Mouse (Mus musculus) midbrain, embryonic 16.5 days (tissue): ENCODE results near the gene Ccr10. TPM values are rescaled to one million over a fixed set of nuclear protein-coding genes. Genes with fewer than 3 reads are reported as not detected.

ENCODE experiments used
- ATAC-seq: fragments of 200-750 bp; cut with Nextera tagmentation; 2 replicates; pipeline ENCODE4 v1.8.0; 2017; ENCODE audit warnings: moderate TSS enrichment
- H3K27ac ChIP-seq: fragments of 300-500 bp; sonication (generic); 2 replicates; pipeline ENCODE4 v1.5.1; 2014; ENCODE audit warnings: mild to moderate bottlenecking, low read length, mixed read lengths
- H3K27me3 ChIP-seq: fragments of 300-500 bp; sonication (generic); 2 replicates; pipeline ENCODE4 v1.6.1; 2014; ENCODE audit warnings: low read depth, low read length, mixed read lengths; ENCODE audit not compliant: control insufficient read depth, insufficient read depth
- H3K36me3 ChIP-seq: fragments of 300-500 bp; sonication (generic); 2 replicates; pipeline ENCODE4 v1.6.1; 2014; ENCODE audit warnings: mild to moderate bottlenecking, low read length, moderate library complexity, mixed read lengths; ENCODE audit not compliant: control insufficient read depth, insufficient read depth
- H3K4me1 ChIP-seq: fragments of 300-500 bp; sonication (generic); 2 replicates; pipeline ENCODE4 v1.6.1; 2014; ENCODE audit warnings: mild to moderate bottlenecking, low read length, mixed read lengths; ENCODE audit not compliant: control insufficient read depth, insufficient read depth
- H3K4me2 ChIP-seq: fragments of 300-500 bp; sonication (generic); 2 replicates; pipeline ENCODE4 v1.6.1; 2014; ENCODE audit warnings: mild to moderate bottlenecking, low read length, mixed read lengths
- H3K4me3 ChIP-seq: fragments of 300-500 bp; sonication (generic); 2 replicates; pipeline ENCODE4 v1.5.1; 2014; ENCODE audit warnings: low read depth, mild to moderate bottlenecking, low read length, moderate library complexity, mixed read lengths
- H3K9ac ChIP-seq: fragments of 300-500 bp; sonication (generic); 2 replicates; pipeline ENCODE4 v1.6.1; 2014; ENCODE audit warnings: low read depth, low read length, mixed read lengths
- H3K9me3 ChIP-seq: fragments of 300-500 bp; sonication (generic); replicated peaks from 2 replicates; pipeline ENCODE4 v1.6.1; 2014; ENCODE audit warnings: mild to moderate bottlenecking, low read length, mixed read lengths; ENCODE audit not compliant: control insufficient read depth, poor library complexity, severe bottlenecking
- WGBS: fragments of 180-500 bp; shearing (Covaris S2); extraction: QIAGEN DNeasy Blood & Tissue Kit; methylation state at CpG from one replicate; pipeline ENCODE4 v1.1.7; 2014; 5-methylcytosine and 5-hydroxymethylcytosine counted together
- polyA plus RNA-seq: library from polyadenylated mRNA; unstranded; fragments of >200 nt; fragmentation: Nextera tagmentation; extraction: Ambion mirVana; gene quantifications from 2 replicates; pipeline ENCODE4 v1.2.1, GENCODE M21; 2015

The Ccr10 gene
- polyA plus RNA-seq, 1 experiment from 2014 or later = 0.62 TPM

GRCm38 (mm10) chr11:101170354-101170810 is 4.9 kb downstream of the Ccr10 start, which contains the start of gene Cntnap1:
Gene Cntnap1 (plus strand): TSS chr11:101170523.
- peaks cover 4% of the 10 kb centered on the region; the same call in 1 of the 2 replicates for H3K36me3 ChIP-seq
- H3K27me3 ChIP-seq = peaks cover 40% of the 10 kb centered on the region
- ATAC-seq = no peak
- H3K9me3 ChIP-seq = no peaks in the 10 kb centered on the region
- peak within 1 kb of the TSS; percentile 75 for H3K9ac ChIP-seq
- H3K4me2 ChIP-seq = peak within 1 kb of the TSS; percentile 68
- peaks cover 50% of the 10 kb centered on the region for H3K4me1 ChIP-seq
- WGBS = under 1% methylated on average over 35 of the region's 35 CpGs
- peak within 1 kb of the TSS; percentile 68 for H3K27ac ChIP-seq
- H3K4me3 ChIP-seq = peak within 1 kb of the TSS; percentile 72

- H3K27me3 ChIP-seq = peaks cover 48% of the 10 kb centered on the region
- ATAC-seq = no peak
- H3K4me2 ChIP-seq = peak overlapping the region; percentile 68
- WGBS = 12% methylated on average over 15 of the region's 17 CpGs
- peak overlapping the region; percentile 72 for H3K4me3 ChIP-seq
- H3K36me3 ChIP-seq = peaks cover 4% of the 10 kb centered on the region; the same call in 1 of the 2 replicates
- H3K27ac ChIP-seq = no peak overlapping the region
- peaks cover 42% of the 10 kb centered on the region for H3K4me1 ChIP-seq
- H3K9ac ChIP-seq = peak overlapping the region; percentile 75
- H3K9me3 ChIP-seq = no peaks in the 10 kb centered on the region
These were observed 5.7 kb downstream of the Ccr10 start for GRCm38 (mm10) chr11:101169301-101170107.

DNA sequence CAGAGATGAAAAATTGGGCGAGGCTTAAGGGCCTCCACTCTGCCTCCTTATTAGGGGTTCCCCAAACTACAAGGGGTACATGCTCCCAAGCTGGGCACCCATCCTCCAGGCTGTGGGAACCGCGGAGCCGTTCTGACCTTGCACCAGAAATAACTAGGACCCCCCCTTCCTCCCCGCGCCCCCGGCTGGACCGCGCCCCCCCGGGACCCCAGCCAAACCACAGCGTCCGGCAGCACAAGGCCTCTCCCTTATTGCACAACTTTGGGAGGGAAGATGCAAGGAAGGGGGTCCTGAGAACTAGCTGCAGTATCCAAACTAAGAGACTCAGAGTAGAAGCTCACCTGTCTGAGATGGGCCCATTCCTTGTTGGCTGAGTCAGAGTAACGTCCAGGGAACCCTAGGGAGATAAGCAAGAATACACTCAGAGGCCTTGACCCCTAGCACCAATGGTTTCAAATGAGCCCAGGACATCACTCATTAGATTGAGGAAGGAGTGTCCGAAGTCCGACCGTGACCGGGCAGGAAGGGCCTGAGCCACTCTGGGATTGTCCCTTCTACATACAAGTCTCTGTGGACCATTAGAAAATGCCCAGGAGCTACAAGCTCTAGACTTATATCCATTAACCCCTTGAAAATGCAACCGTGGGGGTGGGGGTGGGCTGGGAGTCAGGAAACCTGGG is 6.8 kb downstream of the Ccr10 start:
- Histone ChIP-seq H3K4me2 (peak overlapping the region; percentile 68; the same call in 1 of the 2 replicates), H3K9me3 (no peaks in the 10 kb centered on the region), H3K4me3 (no peak overlapping the region), H3K9ac (no peak overlapping the region), H3K27me3 (peaks cover 58% of the 10 kb centered on the region), H3K36me3 (peaks cover 9% of the 10 kb centered on the region; the same call in 1 of the 2 replicates), H3K27ac (no peak overlapping the region), H3K4me1 (peaks cover 32% of the 10 kb centered on the region)
- WGBS = 64% methylated on average over 18 of the region's 18 CpGs
- no peak for ATAC-seq

- H3K27ac ChIP-seq = no peak overlapping the region
- no peak overlapping the region for H3K4me3 ChIP-seq
- no peak for ATAC-seq
- H3K27me3 ChIP-seq = peaks cover 60% of the 10 kb centered on the region
- peaks cover 9% of the 10 kb centered on the region; the same call in 1 of the 2 replicates for H3K36me3 ChIP-seq
- no peak overlapping the region for H3K9ac ChIP-seq
- no peak overlapping the region for H3K4me2 ChIP-seq
- H3K9me3 ChIP-seq = no peaks in the 10 kb centered on the region
- WGBS = 52% methylated on average over 8 of the region's 8 CpGs
- H3K4me1 ChIP-seq = peaks cover 27% of the 10 kb centered on the region
These were observed 7.3 kb downstream of the Ccr10 start for GRCm38 (mm10) chr11:101167963-101168300.

- H3K9ac ChIP-seq = no peak overlapping the region
- H3K4me2 ChIP-seq = no peak overlapping the region
- H3K4me3 ChIP-seq = no peak overlapping the region
- no peak overlapping the region for H3K27ac ChIP-seq
- H3K27me3 ChIP-seq = peaks cover 65% of the 10 kb centered on the region
- ATAC-seq = no peak
- peaks cover 9% of the 10 kb centered on the region; the same call in 1 of the 2 replicates for H3K36me3 ChIP-seq
- peaks cover 23% of the 10 kb centered on the region for H3K4me1 ChIP-seq
- WGBS = 52% methylated on average over 19 of the region's 19 CpGs
- H3K9me3 ChIP-seq = no peaks in the 10 kb centered on the region
These were observed 7.9 kb downstream of the Ccr10 start for GRCm38 (mm10) chr11:101167211-101167962.

DNA sequence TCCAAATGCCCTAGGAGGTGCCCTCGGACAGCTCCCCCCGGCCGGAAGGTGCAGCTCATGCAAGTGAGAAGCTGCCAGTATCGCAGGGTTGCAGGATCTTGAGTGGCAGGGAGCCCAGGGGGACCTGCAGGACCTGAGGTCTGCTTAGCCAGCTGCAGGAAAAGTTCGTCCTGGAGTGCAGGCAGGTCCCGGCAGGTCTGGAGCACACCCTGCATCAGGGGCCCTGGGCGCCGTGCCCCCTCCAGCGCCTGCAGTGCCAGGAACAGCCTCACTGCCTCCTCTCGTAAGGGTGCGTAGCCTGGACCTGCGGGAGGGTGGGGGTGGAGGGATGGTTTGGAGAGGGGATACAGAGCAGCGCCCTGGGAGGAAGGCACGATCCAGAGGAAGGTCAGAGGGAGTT is 8.9 kb downstream of the Ccr10 start:
- peaks cover 68% of the 10 kb centered on the region for H3K27me3 ChIP-seq
- peaks cover 20% of the 10 kb centered on the region for H3K4me1 ChIP-seq
- H3K36me3 ChIP-seq = peaks cover 12% of the 10 kb centered on the region; the same call in 1 of the 2 replicates
- no peaks in the 10 kb centered on the region for H3K9me3 ChIP-seq
- no peak overlapping the region for H3K4me3 ChIP-seq
- WGBS = 49% methylated on average over 14 of the region's 14 CpGs
- no peak for ATAC-seq
- no peak overlapping the region for H3K4me2 ChIP-seq
- H3K9ac ChIP-seq = no peak overlapping the region
- H3K27ac ChIP-seq = no peak overlapping the region

DNA sequence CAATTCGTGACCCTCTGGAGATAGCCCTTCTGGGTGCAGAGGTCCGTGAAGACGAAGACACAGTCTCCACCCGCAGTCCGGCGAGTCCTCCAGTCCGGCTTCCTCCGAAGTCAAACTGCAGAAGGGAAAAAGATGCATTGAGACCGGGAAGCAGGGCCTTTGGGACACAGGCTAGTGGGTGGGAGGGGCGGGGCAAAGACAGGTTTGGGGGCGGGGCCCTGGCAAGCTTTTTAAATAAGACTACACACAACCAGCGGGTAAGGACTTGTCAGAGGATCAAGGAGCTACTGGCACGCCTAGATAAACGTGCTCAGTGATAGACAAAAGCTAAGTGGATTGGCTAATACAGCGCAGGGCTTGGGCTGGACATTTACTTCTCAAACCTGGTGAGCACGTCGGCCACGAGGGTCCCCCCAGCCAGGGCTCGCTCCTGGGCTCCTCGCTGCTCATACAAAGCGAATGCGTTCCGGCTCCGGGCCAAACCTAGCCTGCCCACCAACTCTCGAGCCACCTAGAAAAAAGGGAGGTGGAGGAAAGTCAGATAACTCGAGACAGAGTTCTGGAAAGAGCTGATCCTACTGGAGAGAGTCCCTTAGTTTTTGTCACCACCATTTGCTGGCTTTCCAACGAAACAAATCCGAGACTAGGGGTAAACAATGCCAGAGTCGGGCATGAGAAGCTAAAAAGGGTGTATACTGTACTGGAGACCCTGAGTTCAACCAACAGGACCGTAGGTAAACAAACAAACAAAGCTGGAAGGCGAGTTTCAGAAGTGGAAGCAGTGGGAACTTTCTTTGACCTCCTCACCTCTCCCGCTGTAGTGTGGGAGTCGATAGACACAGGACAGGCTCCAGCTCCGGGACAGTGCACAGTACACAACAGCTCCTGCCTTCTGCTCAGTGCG is 10.3 kb downstream of the Ccr10 start:
- H3K27me3 ChIP-seq = peaks cover 68% of the 10 kb centered on the region
- no peak overlapping the region for H3K9ac ChIP-seq
- no peak overlapping the region for H3K27ac ChIP-seq
- 23% methylated on average over 35 of the region's 35 CpGs for WGBS
- peaks cover 12% of the 10 kb centered on the region for H3K4me1 ChIP-seq
- no peak overlapping the region for H3K4me3 ChIP-seq
- H3K9me3 ChIP-seq = no peaks in the 10 kb centered on the region
- peaks cover 12% of the 10 kb centered on the region; the same call in 1 of the 2 replicates for H3K36me3 ChIP-seq
- H3K4me2 ChIP-seq = no peak overlapping the region
- ATAC-seq = no peak

DNA sequence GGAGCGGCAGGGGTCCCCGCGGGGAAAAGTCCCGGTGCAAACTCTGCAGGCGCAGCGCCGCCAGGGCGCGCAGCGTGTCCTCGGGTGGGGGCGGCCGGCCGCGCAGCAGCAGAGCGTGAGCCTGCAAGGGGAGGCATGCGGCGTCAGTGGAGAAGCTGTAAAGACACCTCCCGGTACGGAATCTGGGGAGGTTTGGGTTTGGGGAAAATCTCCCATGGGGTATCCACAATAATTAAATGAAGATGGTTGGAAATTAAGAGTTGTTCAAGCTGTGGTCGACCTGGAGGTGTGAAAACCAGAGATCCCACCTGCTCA is 10.9 kb downstream of the Ccr10 start:
- Histone ChIP-seq H3K4me2 (peak overlapping the region; percentile 33), H3K9me3 (no peaks in the 10 kb centered on the region), H3K36me3 (peaks cover 13% of the 10 kb centered on the region), H3K9ac (no peak overlapping the region), H3K27me3 (peaks cover 66% of the 10 kb centered on the region), H3K27ac (no peak overlapping the region), H3K4me1 (peaks cover 6% of the 10 kb centered on the region), H3K4me3 (peak overlapping the region; percentile 22)
- WGBS = 9% methylated on average over 21 of the region's 21 CpGs
- ATAC-seq = no peak
